Mouse (Mus musculus) megakaryocyte, embryonic 14.5 days (primary cell): ENCODE results near the gene Cmya5.
"Not testable (repeated sequence)": the region's sequence is repeated elsewhere in the genome, so short reads cannot be mapped to it uniquely, and the experiment has no call there.

Source experiments
- FLI1 ChIP-seq: IDR thresholded peaks from 2 replicates; pipeline ENCODE4 v1.6.1; 2012; ENCODE audit warnings: low read length, inconsistent platforms, mixed read lengths
- GATA1 ChIP-seq: IDR thresholded peaks from 3 replicates; pipeline ENCODE4 v1.6.1; 2012; ENCODE audit warnings: mixed read lengths, low read length, inconsistent platforms, borderline replicate concordance

GRCm38 (mm10) chr13:93187792-93188191 lies 43.3 kb upstream of the Cmya5 start:
- not testable (repeated sequence) for TF ChIP-seq GATA1, FLI1
